Mouse (Mus musculus) limb, embryonic 12.5 days (tissue): ENCODE measurements around the gene Zbed3. TPM values are rescaled to one million over a fixed set of nuclear protein-coding genes. Genes with fewer than 3 reads are reported as not detected.

ENCODE experiments used
- ATAC-seq: fragments of 200-750 bp; cut with Nextera tagmentation; 2 replicates; pipeline ENCODE4 v1.8.0; 2017; ENCODE audit warnings: low read depth, moderate TSS enrichment; ENCODE audit not compliant: insufficient number of reproducible peaks, insufficient read depth, low FRiP score, low TSS enrichment
- H3K27ac ChIP-seq: fragments of 300-500 bp; sonication (generic); 2 replicates; pipeline ENCODE4 v1.5.1; 2016; ENCODE audit warnings: mild to moderate bottlenecking, moderate library complexity
- H3K27me3 ChIP-seq: fragments of 300-500 bp; sonication (generic); 2 replicates; pipeline ENCODE4 v1.6.1; 2016; ENCODE audit warnings: mild to moderate bottlenecking, moderate library complexity
- H3K36me3 ChIP-seq: fragments of 300-500 bp; sonication (generic); 2 replicates; pipeline ENCODE4 v1.6.1; 2016; ENCODE audit warnings: mild to moderate bottlenecking, moderate library complexity
- H3K4me1 ChIP-seq: fragments of 300-500 bp; sonication (generic); replicated peaks from 2 replicates; pipeline ENCODE4 v1.6.1; 2016
- H3K4me2 ChIP-seq: fragments of 300-500 bp; sonication (generic); 2 replicates; pipeline ENCODE4 v1.6.1; 2016; ENCODE audit warnings: mild to moderate bottlenecking, moderate library complexity
- H3K4me3 ChIP-seq: fragments of 300-500 bp; sonication (generic); replicated peaks from 2 replicates; pipeline ENCODE4 v1.5.1; 2016; ENCODE audit warnings: mild to moderate bottlenecking
- H3K9ac ChIP-seq: fragments of 300-500 bp; sonication (generic); replicated peaks from 2 replicates; pipeline ENCODE4 v1.6.1; 2016; ENCODE audit warnings: mild to moderate bottlenecking, moderate library complexity
- H3K9me3 ChIP-seq: fragments of 300-500 bp; sonication (generic); 2 replicates; pipeline ENCODE4 v1.6.1; 2016; ENCODE audit warnings: mild to moderate bottlenecking, moderate library complexity
- WGBS: fragments of 180-500 bp; shearing (Covaris S2); methylation state at CpG from one replicate; pipeline ENCODE4 v1.1.7; 2016; 5-methylcytosine and 5-hydroxymethylcytosine counted together
- polyA plus RNA-seq: library from polyadenylated mRNA; unstranded; fragments of >200 nt; fragmentation: Nextera tagmentation; extraction: Ambion mirVana; gene quantifications from 2 replicates; pipeline ENCODE4 v1.2.1, GENCODE M21; 2016

Gene Zbed3
- 103 and 105 TPM in 2 replicates for polyA plus RNA-seq

- H3K4me3 ChIP-seq = peak within 1 kb of the TSS; percentile 81
These were observed at the start of gene Zbed3 for GRCm38 (mm10) chr13:95323400-95323799. Gene Zbed3 (plus strand): TSS chr13:95323612.

GRCm38 (mm10) chr13:95278426-95279025 lies 44.9 kb upstream of the Zbed3 start:
- 91% methylated on average over 4 of the region's 4 CpGs for WGBS
- Histone ChIP-seq H3K27ac (no peak overlapping the region), H3K4me1 (peaks cover 23% of the 10 kb centered on the region), H3K9me3 (no peaks in the 10 kb centered on the region), H3K4me3 (no peak overlapping the region), H3K9ac (no peak overlapping the region), H3K27me3 (no peaks in the 10 kb centered on the region), H3K36me3 (no peaks in the 10 kb centered on the region), H3K4me2 (no peak overlapping the region)
- ATAC-seq = no peak

More at GRCm38 (mm10) chr13:95323400-95323799, at the start of gene Zbed3:
- Histone ChIP-seq H3K36me3 (no peaks in the 10 kb centered on the region), H3K4me2 (peak within 1 kb of the TSS; percentile 82), H3K27ac (peak within 1 kb of the TSS; percentile 100), H3K9me3 (no peaks in the 10 kb centered on the region), H3K27me3 (no peaks in the 10 kb centered on the region), H3K9ac (peak within 1 kb of the TSS; percentile 99), H3K4me1 (peaks cover 28% of the 10 kb centered on the region)
- no peak for ATAC-seq
- 93% methylated on average over 6 of the region's 6 CpGs for WGBS

- peak; percentile 77 for ATAC-seq
- H3K36me3 ChIP-seq = no peaks in the 10 kb centered on the region
- no peak overlapping the region for H3K4me2 ChIP-seq
- H3K27me3 ChIP-seq = no peaks in the 10 kb centered on the region
- no peak overlapping the region for H3K9ac ChIP-seq
- H3K9me3 ChIP-seq = no peaks in the 10 kb centered on the region
- 23% methylated on average over 6 of the region's 7 CpGs for WGBS
- peaks cover 23% of the 10 kb centered on the region for H3K4me1 ChIP-seq
- no peak overlapping the region for H3K4me3 ChIP-seq
- peak overlapping the region; percentile 84 for H3K27ac ChIP-seq
These were observed 41.4 kb upstream of the Zbed3 start for GRCm38 (mm10) chr13:95281740-95282673.

GRCm38 (mm10) chr13:95286989-95287388 lies 36.4 kb upstream of the Zbed3 start:
- 0 out of 2 replicates have a peak, but pooled peaks have one; percentile 40 for ATAC-seq
- Histone ChIP-seq H3K36me3 (no peaks in the 10 kb centered on the region), H3K4me3 (no peak overlapping the region), H3K4me1 (peaks cover 16% of the 10 kb centered on the region), H3K27ac (no peak overlapping the region), H3K9me3 (no peaks in the 10 kb centered on the region), H3K4me2 (no peak overlapping the region), H3K27me3 (no peaks in the 10 kb centered on the region), H3K9ac (no peak overlapping the region)
- 2% methylated on average over 7 of the region's 7 CpGs for WGBS

- WGBS = 79% methylated on average over 7 of the region's 7 CpGs
- no peak overlapping the region for H3K4me3 ChIP-seq
These were observed 35.4 kb upstream of the Zbed3 start for GRCm38 (mm10) chr13:95288027-95288426.

GRCm38 (mm10) chr13:95291983-95292382 lies 31.4 kb upstream of the Zbed3 start:
- ATAC-seq = no peak
- Histone ChIP-seq H3K36me3 (no peaks in the 10 kb centered on the region), H3K4me3 (no peak overlapping the region), H3K27ac (no peak overlapping the region), H3K4me2 (no peak overlapping the region), H3K9me3 (no peaks in the 10 kb centered on the region), H3K4me1 (0 out of 2 replicates have a peak, but pooled peaks cover 2% of the 10 kb centered on the region), H3K27me3 (no peaks in the 10 kb centered on the region), H3K9ac (no peak overlapping the region)
- 85% methylated on average over 4 of the region's 4 CpGs for WGBS

More at GRCm38 (mm10) chr13:95288027-95288426, 35.4 kb upstream of the Zbed3 start:
- H3K4me2 ChIP-seq = no peak overlapping the region
- H3K27me3 ChIP-seq = no peaks in the 10 kb centered on the region
- H3K27ac ChIP-seq = no peak overlapping the region
- H3K9ac ChIP-seq = no peak overlapping the region
- H3K4me1 ChIP-seq = peaks cover 7% of the 10 kb centered on the region
- H3K36me3 ChIP-seq = no peaks in the 10 kb centered on the region
- no peaks in the 10 kb centered on the region for H3K9me3 ChIP-seq
- no peak for ATAC-seq

GRCm38 (mm10) chr13:95299956-95300355 lies 23.5 kb upstream of the Zbed3 start:
- Histone ChIP-seq H3K4me2 (no peak overlapping the region), H3K9me3 (peaks cover 4% of the 10 kb centered on the region; the same call in 1 of the 2 replicates), H3K27ac (no peak overlapping the region), H3K36me3 (no peaks in the 10 kb centered on the region), H3K9ac (no peak overlapping the region), H3K4me1 (no peaks in the 10 kb centered on the region), H3K27me3 (no peaks in the 10 kb centered on the region), H3K4me3 (no peak overlapping the region)
- WGBS = 71% methylated on average over 3 of the region's 3 CpGs
- no peak for ATAC-seq

DNA sequence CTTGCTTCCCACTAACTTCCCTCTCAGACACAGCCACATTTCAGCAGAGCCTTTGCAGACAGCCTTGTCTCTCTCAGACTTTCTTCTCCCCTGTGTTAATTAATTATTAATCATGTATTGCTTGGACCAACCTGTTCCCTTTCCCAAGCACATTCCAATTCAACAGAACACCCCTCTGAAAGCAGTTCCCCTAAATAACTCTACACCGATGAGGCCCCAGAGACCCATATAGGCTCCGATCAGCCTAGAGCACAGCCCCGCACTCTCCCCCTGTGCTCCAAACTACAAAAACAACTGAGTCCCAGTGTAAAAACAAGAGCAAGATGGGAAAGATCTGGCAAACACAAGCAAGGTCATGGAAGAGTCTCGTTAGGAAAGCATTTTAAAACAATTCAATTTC lies 16.8 kb upstream of the Zbed3 start:
- Histone ChIP-seq H3K9me3 (no peaks in the 10 kb centered on the region; the same call in 1 of the 2 replicates), H3K4me1 (peaks cover 14% of the 10 kb centered on the region), H3K4me3 (no peak overlapping the region), H3K9ac (no peak overlapping the region), H3K27ac (peak overlapping the region; percentile 76), H3K4me2 (0 out of 2 replicates have a peak overlapping the region, but pooled peaks have one; percentile 15), H3K27me3 (no peaks in the 10 kb centered on the region), H3K36me3 (no peaks in the 10 kb centered on the region)
- ATAC-seq = no peak
- WGBS = 41% methylated on average over 4 of the region's 4 CpGs

GRCm38 (mm10) chr13:95307100-95307655 lies 16.2 kb upstream of the Zbed3 start:
- Histone ChIP-seq H3K9me3 (no peaks in the 10 kb centered on the region; the same call in 1 of the 2 replicates), H3K36me3 (no peaks in the 10 kb centered on the region), H3K27ac (peak overlapping the region; percentile 76), H3K9ac (no peak overlapping the region), H3K27me3 (no peaks in the 10 kb centered on the region), H3K4me2 (peak overlapping the region; percentile 15; the same call in 1 of the 2 replicates), H3K4me3 (no peak overlapping the region), H3K4me1 (peaks cover 14% of the 10 kb centered on the region)
- ATAC-seq = no peak
- 62% methylated on average over 8 of the region's 8 CpGs for WGBS

- no peaks in the 10 kb centered on the region for H3K27me3 ChIP-seq
- no peak overlapping the region for H3K9ac ChIP-seq
- H3K4me3 ChIP-seq = no peak overlapping the region
- no peak overlapping the region for H3K27ac ChIP-seq
- no peak for ATAC-seq
- no peak overlapping the region for H3K4me2 ChIP-seq
- H3K4me1 ChIP-seq = peaks cover 4% of the 10 kb centered on the region; the same call in 1 of the 2 replicates
- whole genome bisulfite sequencing = 77% methylated on average over 6 of the region's 6 CpGs
- H3K9me3 ChIP-seq = no peaks in the 10 kb centered on the region
- H3K36me3 ChIP-seq = no peaks in the 10 kb centered on the region
These were observed 11.4 kb upstream of the Zbed3 start for GRCm38 (mm10) chr13:95312016-95312415.

- WGBS = 78% methylated on average over 6 of the region's 6 CpGs
- Histone ChIP-seq H3K9me3 (no peaks in the 10 kb centered on the region), H3K9ac (no peak overlapping the region), H3K4me3 (no peak overlapping the region), H3K4me2 (no peak overlapping the region), H3K27me3 (no peaks in the 10 kb centered on the region), H3K36me3 (no peaks in the 10 kb centered on the region), H3K4me1 (peaks cover 9% of the 10 kb centered on the region), H3K27ac (no peak overlapping the region)
- no peak for ATAC-seq
These were observed 4.3 kb upstream of the Zbed3 start for GRCm38 (mm10) chr13:95319153-95319552.
